Mouse (Mus musculus) Patski (cell line): Measurements from ENCODE around the gene Shank1. TPM values are rescaled to one million over a fixed set of nuclear protein-coding genes. Genes with fewer than 3 reads are reported as not detected.

Source experiments
- ATAC-seq: fragments of 100-300 bp; one replicate; pipeline ENCODE4 v1.8.0; 2021
- CTCF ChIA-PET: fragments of 350-600 bp; sonication (Branson Sonifier 250); formaldehyde crosslinking; loops from one replicate; lab custom pipeline; 2022; ENCODE audit warnings: inconsistent platforms; lab: Charles Lee
- POLR2A ChIA-PET: fragments of 350-600 bp; sonication (Branson Sonifier 250); formaldehyde crosslinking; loops from one replicate; lab custom pipeline; 2022; ENCODE audit warnings: antibody characterized with exemption, inconsistent platforms; lab: Charles Lee
- DNase-seq: peaks from one replicate; pipeline ENCODE4 v3.0.0-alpha.2; 2011; ENCODE audit warnings: low read depth, low spot score
- H3K27me3 ChIP-seq: fragments of 371-371 bp; one replicate; pipeline ENCODE4 v1.5.1; 2021
- CTCF ChIP-seq: fragments of 100-300 bp; IDR thresholded peaks from one replicate; pipeline ENCODE4 v1.5.1; 2021
- in situ Hi-C: fragments of 300-500 bp; cut with MboI; formaldehyde crosslinking; loops from 3 replicates; pipeline ENCODE4 v1.11.1; 2018; ENCODE audit warnings: low pct_unique_long_range_greater_than_20kb, mixed read lengths
- polyA plus RNA-seq: library from polyadenylated mRNA; unstranded; gene quantifications from one replicate; pipeline ENCODE4 v1.2.3, GENCODE M21; 2021

The Shank1 gene
- polyA plus RNA-seq, 1 experiment from 2014 or later: 1.9 TPM

- DNase-seq (no peak), ATAC-seq (peak; percentile 12)
- ChIA-PET POLR2A (interaction anchor here (0.5 kb wide), 1 partner anchor 266 kb away, joined by 3 read pairs; no protein-coding TSS in a partner anchor), CTCF (interaction anchor here (0.8 to 1.7 kb wide), 2 partner anchors 13 to 17 kb away, joined by 3 to 4 read pairs; no protein-coding TSS in a partner anchor)
- no peak for TF ChIP-seq CTCF
- peaks cover 24% of the 10 kb centered on the region for H3K27me3 ChIP-seq
- in situ Hi-C loops: loop anchor here (5.0 kb wide), 1 partner anchor 83 kb away; the partner anchor contains the start of genes Aspdh and Josd2
These were observed 74.6 kb downstream of the Shank1 start for GRCm38 (mm10) chr7:44384716-44385059.

GRCm38 (mm10) chr7:44385720-44386119, 75.7 kb downstream of the Shank1 start, which contains the start of gene 1700008O03Rik:
TSS of gene 1700008O03Rik (minus strand) at chr7:44385820.
- CTCF ChIA-PET: interaction anchor here (1.6 kb wide), 1 partner anchor 9 kb away, joined by 3 read pairs; no protein-coding TSS in a partner anchor
- no peak for TF ChIP-seq CTCF
- ATAC-seq (no peak), DNase-seq (no peak)
- POLR2A ChIA-PET: interaction anchor here (1.2 kb wide), 1 partner anchor 10 kb away, joined by 3 read pairs; no protein-coding TSS in a partner anchor
- H3K27me3 ChIP-seq: peaks cover 33% of the 10 kb centered on the region
- in situ Hi-C loops: no loop called here

- POLR2A ChIA-PET: no interaction called here
- in situ Hi-C loops: no loop called here
- CTCF ChIA-PET: no interaction called here
- TF ChIP-seq CTCF: no peak
- H3K27me3 ChIP-seq: peaks cover 48% of the 10 kb centered on the region
- ATAC-seq (no peak), DNase-seq (no peak)
These were observed 81.8 kb downstream of the Shank1 start for GRCm38 (mm10) chr7:44391831-44392230.

GRCm38 (mm10) chr7:44392341-44392740, 82.3 kb downstream of the Shank1 start:
- no peak for TF ChIP-seq CTCF
- H3K27me3 ChIP-seq: peaks cover 52% of the 10 kb centered on the region
- ChIA-PET CTCF (no interaction called here), POLR2A (no interaction called here)
- in situ Hi-C loops: no loop called here
- DNase-seq (no peak), ATAC-seq (no peak)

GRCm38 (mm10) chr7:44393284-44393683, 83.2 kb downstream of the Shank1 start:
- ChIA-PET POLR2A (no interaction called here), CTCF (no interaction called here)
- in situ Hi-C loops: no loop called here
- TF ChIP-seq CTCF: no peak
- DNase-seq (no peak), ATAC-seq (no peak)
- H3K27me3 ChIP-seq: peaks cover 52% of the 10 kb centered on the region

- POLR2A ChIA-PET: no interaction called here
- peaks cover 28% of the 10 kb centered on the region for H3K27me3 ChIP-seq
- TF ChIP-seq CTCF: no peak
- ATAC-seq (peak; percentile 66), DNase-seq (no peak)
- in situ Hi-C loops: no loop called here
- CTCF ChIA-PET: interaction anchor here (1.1 to 1.3 kb wide), 2 partner anchors 15 to 54 kb away, joined by 3 to 4 read pairs; partner anchors contain the start of gene Syt3
These were observed 88.5 kb downstream of the Shank1 start for GRCm38 (mm10) chr7:44398570-44398969.

- ATAC-seq (no peak), DNase-seq (no peak)
- no peak for TF ChIP-seq CTCF
- ChIA-PET POLR2A (interaction anchor here (0.6 kb wide), 1 partner anchor 91 kb away, joined by 3 read pairs; no protein-coding TSS in a partner anchor), CTCF (no interaction called here)
- in situ Hi-C loops: no loop called here
- peaks cover 6% of the 10 kb centered on the region for H3K27me3 ChIP-seq
These were observed 91.6 kb downstream of the Shank1 start for GRCm38 (mm10) chr7:44401673-44402072.

GRCm38 (mm10) chr7:44405346-44406014, 95.4 kb downstream of the Shank1 start:
- ATAC-seq (peak; percentile 75), DNase-seq (peak; percentile 53)
- peaks cover 8% of the 10 kb centered on the region for H3K27me3 ChIP-seq
- POLR2A ChIA-PET: no interaction called here
- CTCF ChIA-PET: no interaction called here
- in situ Hi-C loops: no loop called here
- no peak for TF ChIP-seq CTCF

- peaks cover 11% of the 10 kb centered on the region for H3K27me3 ChIP-seq
- TF ChIP-seq CTCF: no peak
- ATAC-seq (peak; percentile 12), DNase-seq (no peak)
- ChIA-PET CTCF (no interaction called here), POLR2A (no interaction called here)
- in situ Hi-C loops: no loop called here
These were observed 95.9 kb downstream of the Shank1 start for GRCm38 (mm10) chr7:44406015-44406355.

Other genes with a start within 250 kb of the Shank1 start
- not detected for gene Klk1b21, start 207.9 kb upstream of the Shank1 start, polyA plus RNA-seq
- not detected for gene Klk1b22, start 197.6 kb upstream of the Shank1 start, polyA plus RNA-seq
- gene Klk1b16, start 173.5 kb upstream of the Shank1 start, polyA plus RNA-seq: not detected
- not detected for gene Klk1b24, start 122.0 kb upstream of the Shank1 start, polyA plus RNA-seq
- gene Klk1b3, start 112.1 kb upstream of the Shank1 start, polyA plus RNA-seq: not detected
- gene Klk1b4, start 102.8 kb upstream of the Shank1 start, polyA plus RNA-seq: not detected
- not detected for gene Klk1b5, start 94.3 kb upstream of the Shank1 start, polyA plus RNA-seq
- not detected for gene Klk1, start 84.9 kb upstream of the Shank1 start, polyA plus RNA-seq
- not detected for gene Gm36864, start 74.1 kb upstream of the Shank1 start, polyA plus RNA-seq
- gene 1700028J19Rik, start 63.6 kb upstream of the Shank1 start, polyA plus RNA-seq: 0.23 TPM
- 32.3 TPM for gene 2410002F23Rik, start 63.5 kb upstream of the Shank1 start, polyA plus RNA-seq
- not detected for gene Acp4, start 52.9 kb upstream of the Shank1 start, polyA plus RNA-seq
- not detected for gene Gm15517, start 48.8 kb upstream of the Shank1 start, polyA plus RNA-seq
- 0.68 TPM for gene Clec11a, start 3.4 kb upstream of the Shank1 start, polyA plus RNA-seq
- gene Syt3, start 73.8 kb downstream of the Shank1 start, polyA plus RNA-seq: 6.4 TPM
- 0.98 TPM for gene 1700008O03Rik, start 75.6 kb downstream of the Shank1 start, polyA plus RNA-seq
- 0.03 TPM for gene Lrrc4b, start 118.8 kb downstream of the Shank1 start, polyA plus RNA-seq
- not detected for gene Aspdh, start 155.1 kb downstream of the Shank1 start, polyA plus RNA-seq
- gene Josd2, start 157.7 kb downstream of the Shank1 start, polyA plus RNA-seq: 70.4 TPM
- 249 TPM for gene Emc10, start 186.3 kb downstream of the Shank1 start, polyA plus RNA-seq
- 6.9 TPM for gene Fam71e1, start 186.3 kb downstream of the Shank1 start, polyA plus RNA-seq
- 0.08 TPM for gene Mybpc2, start 214.4 kb downstream of the Shank1 start, polyA plus RNA-seq
- 0.14 TPM for gene Spib, start 221.8 kb downstream of the Shank1 start, polyA plus RNA-seq
- 30.9 TPM for gene Pold1, start 238.6 kb downstream of the Shank1 start, polyA plus RNA-seq
- 113 TPM for gene Nr1h2, start 243.7 kb downstream of the Shank1 start, polyA plus RNA-seq